Mouse (Mus musculus) thymus, postnatal 10 days (tissue): ENCODE measurements around the gene Card9.
A peak's percentile ranks its signal among the peaks of the same experiment; 100 is the strongest.
"Not testable (repeated sequence)": the region's sequence is repeated elsewhere in the genome, so short reads cannot be mapped to it uniquely, and the experiment has no call there.

ENCODE experiments used
- DNase-seq, 2 experiments: peaks; one replicate each; pipeline ENCODE4 v3.0.0; 2021; ENCODE audit warnings: low spot score in 2 of 2

Gene Card9

DNA sequence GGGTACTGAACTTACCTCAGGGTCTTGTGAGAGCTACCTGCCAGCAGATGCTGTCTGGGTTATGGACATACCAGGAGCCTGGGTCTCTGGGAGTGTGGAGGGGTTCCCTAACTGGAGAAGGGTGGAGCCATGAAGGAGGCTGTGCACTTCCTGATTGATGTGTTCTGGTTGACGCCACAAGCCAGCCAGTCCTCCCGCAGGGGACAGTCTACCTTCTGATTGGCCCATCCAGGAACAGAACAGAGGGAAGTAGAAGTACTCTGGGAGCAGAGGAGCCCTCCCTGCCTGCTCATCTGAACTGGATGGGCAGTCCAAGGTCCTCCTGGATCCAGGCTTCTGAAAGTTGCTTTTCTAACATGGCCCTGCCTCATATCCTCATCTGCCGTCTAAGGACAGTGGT, at the start of gene Card9:
Gene Card9, minus strand, starts transcription at position 147 of the 400 bp plus-strand sequence.
- DNase-seq: no peak

DNA sequence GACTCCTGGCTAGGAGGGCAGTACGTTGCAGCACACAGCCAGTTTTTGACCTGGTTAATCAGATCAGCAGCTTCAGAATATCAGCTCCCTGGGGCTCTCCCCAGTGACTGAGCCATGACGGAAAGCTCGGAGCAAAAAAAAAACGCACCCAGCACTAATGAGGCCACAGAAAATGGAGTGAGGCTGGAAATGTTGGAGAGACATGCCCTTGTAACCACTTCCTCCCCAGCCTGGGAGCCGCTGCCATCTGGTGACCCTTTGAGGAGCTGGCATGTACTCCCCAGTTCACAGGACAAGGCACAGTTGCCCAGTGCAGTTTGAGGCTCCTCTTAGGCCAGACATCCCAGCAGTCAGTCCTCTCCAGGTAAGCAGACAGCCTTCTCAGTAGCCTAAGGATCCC, 49.4 kb upstream of the Card9 start:
- DNase-seq: no peak

DNA sequence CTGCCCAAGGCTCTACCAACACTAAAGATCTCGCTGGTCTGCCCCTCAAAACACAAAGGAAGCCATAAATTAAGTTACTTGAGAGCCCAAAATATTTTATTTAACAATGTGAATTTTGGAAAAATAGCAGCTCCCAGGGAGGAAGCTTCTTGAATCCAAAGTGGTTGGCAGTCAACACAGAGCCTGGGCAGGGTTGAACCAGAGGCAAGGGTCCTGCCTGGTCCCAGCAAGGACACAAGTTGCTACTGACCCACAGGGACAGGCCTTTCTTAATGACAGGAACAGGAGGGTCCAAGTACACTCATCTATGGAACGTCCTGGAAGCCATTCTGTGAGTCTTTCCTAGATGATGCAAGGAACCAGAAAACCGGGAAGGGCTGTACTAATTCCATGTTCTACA, 48.6 kb upstream of the Card9 start:
- no peak for DNase-seq

DNA sequence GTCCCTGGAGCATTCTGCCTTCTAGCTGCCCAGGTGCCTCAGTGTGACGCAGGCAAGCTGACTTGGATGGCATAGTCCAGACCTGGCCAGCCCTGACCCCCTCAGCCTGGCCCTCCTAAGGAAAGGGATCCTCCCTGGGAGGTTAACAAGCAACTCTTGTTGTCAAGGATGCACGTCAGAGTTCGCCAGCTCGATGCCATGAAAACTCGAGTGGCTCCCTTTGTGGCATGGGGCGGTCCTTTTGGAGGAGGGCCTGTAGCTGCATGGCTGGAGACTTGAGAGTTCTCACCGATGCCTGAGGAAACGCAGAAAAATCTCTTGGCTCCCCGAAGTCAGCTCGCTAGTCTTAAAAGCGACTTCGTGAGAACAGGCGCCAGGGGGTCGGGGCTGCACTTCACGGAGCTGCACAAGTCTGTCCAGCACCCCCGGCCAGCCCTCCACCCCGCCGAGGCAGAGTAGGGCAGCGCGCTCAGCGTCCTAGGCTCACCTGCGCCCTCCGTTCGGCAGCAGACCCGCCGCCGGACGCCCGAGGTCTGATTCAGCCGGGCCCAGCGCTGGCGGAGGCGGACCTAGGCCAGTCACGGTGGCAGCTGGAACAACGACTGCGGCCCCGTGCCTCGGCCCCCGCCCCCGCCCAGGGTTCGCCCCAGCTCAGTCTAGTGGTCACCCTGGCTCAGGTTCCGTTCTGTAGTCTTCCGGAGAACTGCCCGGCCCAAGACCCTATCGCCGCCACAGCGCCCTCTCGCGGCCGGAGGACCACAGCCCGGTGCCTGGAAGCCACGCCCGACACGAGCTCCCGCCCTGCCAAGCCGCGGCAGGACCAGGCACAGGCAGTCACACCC, 48.0 kb upstream of the Card9 start, which contains the start of gene Inpp5e:
Gene Inpp5e, minus strand, starts transcription at position 689 of the 842 bp plus-strand sequence.
- peak; percentile 85 to 98 for DNase-seq

DNA sequence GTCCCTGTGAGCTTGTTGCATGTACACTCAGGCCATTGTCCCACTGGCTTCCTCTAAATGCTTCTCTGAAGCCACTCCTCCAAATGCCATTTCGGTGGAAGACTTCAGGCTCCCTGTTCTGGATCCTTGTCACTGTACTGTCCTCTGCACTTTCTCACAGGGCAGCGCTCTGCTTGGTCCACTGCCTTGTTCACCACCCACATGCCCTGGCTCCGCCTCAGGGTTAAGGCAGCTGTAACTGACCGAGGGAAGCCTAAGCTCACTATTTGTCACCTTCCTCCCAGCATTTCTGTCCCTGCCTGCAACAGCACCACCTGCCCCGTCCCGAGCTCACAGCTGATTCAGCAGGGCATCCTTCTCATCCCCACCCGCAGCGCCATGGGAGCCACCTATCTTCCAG, 42.6 kb upstream of the Card9 start:
- DNase-seq: no peak

DNA sequence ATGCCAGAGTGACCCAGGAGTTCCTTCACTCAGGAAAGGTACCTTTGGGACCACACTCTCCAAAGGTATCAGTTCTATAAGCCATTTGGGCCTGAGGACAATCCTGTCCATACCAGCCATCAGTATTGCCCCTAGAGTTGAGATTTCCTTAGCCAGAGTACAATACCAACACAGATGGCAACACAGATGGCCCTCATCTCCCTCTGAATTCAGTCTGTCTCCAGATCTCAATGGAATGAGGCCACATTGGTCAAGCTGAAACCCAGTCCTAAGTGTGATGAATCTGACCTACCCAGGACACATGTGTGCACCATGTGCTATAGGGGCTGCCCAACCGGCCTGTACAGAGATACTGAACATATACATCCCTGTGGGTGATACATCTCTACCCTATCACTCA, 41.5 kb upstream of the Card9 start:
- no peak for DNase-seq

DNA sequence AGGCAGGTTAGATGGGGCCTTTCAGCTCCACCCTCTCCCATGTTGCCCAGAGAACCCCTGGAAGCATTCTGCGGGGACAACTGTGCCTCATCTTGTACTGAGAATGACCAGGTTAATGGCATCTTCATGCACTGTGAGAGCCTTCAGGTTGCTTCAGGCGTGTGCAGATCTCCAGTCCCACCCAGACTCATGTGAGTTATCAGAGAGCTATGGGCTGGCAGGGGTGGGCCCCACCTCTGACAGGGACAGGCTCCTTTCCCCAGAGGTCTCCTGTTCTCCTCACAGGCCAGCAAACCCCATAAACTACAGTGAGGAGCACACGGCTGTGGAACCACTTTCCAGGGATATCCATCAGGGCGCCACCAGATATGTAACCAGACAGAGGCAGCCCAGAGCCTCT, 40.3 kb upstream of the Card9 start:
- DNase-seq: no peak

DNA sequence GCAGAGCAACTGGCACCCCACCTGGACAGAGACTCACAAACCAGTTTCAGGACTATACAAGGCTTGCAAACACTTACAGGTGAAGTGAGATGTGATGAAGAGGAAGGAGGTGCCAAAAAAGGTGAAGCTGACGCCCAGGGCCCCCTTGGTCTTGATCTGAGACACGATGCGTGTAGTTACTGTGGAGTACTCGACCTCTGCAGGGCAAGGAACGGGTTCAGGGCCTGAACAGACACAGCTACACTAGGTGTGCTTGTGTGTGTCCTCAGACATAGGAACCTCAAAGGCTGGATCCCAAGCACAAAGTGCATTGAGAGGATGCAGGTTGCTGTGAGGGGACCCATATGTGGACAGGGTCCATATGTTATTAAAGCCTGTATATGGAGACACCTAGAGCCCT, 39.6 kb upstream of the Card9 start:
- DNase-seq: no peak

DNA sequence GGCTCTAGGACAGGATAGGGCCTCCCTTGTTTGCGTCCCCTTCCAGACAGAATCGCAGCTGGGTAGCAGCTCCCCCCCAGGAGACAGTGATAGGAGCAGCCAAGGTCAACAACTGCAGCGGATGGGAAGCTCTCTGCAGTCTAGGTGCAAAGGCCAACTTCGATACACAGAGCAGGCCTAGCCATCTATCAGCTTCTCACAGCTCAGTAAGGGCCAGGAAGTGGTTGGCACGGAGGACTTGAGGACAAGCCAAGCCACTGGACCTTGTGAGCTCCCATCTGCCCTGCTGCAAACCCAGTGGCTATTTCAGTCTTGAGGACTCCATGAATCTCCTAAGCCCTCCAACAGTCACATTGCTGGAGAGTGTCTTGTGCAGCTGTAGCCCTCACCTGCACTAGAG, 38.9 kb upstream of the Card9 start:
- DNase-seq: no peak

DNA sequence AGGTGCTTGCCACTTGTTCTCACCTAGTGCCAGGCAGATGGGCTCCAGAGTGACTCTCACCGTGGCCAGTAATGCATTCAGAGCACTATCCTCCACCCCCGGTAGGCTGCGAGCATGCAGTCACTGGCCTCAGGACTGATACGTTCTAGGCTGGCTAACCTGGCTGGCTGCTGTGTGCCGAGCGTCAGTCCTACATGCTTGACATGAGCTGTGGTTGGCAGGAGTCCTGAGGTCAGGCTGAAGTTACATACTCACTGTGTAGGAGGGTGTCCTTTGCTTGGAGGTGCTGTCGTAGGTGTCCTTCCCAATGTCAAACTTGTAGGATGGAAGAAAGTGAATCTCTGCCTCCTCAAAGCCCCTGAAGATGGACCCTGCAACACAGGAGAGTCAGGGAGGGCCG, 38.3 kb upstream of the Card9 start:
- no peak for DNase-seq

DNA sequence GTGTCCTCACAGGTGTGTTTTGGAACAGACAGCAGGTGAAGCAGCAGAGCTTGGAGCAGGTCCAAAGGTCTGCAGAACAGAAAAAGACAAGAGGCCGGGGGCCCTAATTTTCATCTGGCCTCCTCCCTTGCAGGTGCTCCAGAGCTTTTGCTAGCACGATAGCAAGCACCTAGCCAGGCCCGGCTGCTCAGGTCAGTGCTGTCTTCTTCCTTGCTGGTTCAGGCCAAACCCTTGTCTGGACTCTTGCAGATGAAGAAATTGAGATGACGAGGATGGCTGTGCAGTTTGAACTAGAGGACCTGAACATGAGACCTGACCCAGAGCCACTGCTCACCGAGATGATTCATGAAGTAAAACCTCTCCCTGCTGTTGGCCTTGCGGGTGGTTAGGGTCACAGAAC, 30.9 kb upstream of the Card9 start:
- no peak for DNase-seq

DNA sequence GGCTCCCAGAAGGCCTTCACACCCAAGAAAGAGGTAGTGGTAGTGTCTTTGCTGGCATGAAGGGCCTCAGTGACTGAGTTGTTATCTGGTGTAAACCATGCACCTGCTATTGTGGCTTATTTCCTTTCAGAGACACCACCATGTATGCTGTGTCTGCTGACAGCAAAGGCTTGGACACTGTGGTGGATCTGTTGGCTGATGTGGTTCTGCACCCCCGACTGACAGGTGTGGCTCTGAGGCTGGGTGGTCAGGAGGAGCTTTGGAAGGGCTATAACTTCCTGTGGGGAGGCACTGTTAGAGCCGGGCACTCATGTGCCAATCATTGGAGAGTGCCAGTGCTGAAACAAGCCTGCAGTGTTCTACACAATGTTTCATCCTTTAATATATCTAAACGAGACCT, 30.2 kb upstream of the Card9 start:
- no peak for DNase-seq

DNA sequence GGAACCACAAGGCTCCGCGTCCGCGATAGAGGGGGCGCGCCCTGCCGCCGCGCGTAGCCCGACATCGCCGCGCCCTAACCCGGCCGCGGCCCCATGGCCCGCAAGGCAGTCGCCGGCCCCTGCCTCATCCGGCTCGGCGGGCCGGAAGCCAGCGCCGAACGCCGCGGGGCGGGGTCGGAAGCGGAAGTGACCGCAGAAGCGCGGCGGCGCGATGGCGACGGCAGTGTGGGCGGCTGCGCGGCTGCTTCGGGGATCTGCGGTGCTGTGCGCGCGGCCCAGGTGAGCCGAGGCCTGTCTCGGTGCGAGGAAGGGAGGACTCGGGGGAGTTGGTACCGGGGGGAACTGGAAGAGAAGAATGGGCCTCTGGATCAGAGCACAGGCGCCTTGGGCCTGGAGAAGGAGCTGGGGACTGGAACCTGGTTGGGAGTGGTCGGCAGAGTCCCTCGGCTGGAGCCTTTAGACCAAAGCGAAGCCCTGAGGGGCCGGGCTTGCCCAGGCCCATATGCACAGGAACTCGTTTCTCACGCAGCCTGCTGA, 28.5 kb upstream of the Card9 start, which contains the start of the genes Entr1 and Pmpca:
Gene Entr1, minus strand, starts transcription at position 163 of the 537 bp plus-strand sequence.
Gene Pmpca, plus strand, starts transcription at position 186 of the 537 bp plus-strand sequence.
- DNase-seq: peak; percentile 74 to 87

DNA sequence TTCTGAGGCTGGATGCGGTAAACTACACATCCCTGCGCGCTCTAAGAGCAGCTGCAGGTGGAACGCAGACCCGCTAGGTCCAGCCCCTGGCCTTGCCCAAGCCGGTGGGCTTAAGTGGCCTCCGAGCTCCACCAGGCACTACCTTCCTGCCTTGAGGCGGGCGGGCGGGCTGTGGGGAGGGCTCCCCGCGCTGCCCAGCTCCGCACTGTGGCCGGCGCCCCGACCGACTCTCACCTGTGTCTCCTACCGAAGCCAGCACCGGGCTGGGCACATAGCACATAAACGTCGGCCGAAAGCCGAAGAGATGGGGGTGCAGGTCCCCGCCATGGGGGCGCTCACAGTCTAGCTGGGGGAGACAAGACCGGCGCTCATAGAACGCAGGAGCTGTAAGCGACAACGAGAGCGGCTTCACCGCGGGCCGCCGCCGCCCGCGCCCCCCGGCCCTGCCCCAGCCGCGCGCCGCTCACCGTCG, 28.0 kb upstream of the Card9 start:
- DNase-seq: peak; percentile 34 to 48

DNA sequence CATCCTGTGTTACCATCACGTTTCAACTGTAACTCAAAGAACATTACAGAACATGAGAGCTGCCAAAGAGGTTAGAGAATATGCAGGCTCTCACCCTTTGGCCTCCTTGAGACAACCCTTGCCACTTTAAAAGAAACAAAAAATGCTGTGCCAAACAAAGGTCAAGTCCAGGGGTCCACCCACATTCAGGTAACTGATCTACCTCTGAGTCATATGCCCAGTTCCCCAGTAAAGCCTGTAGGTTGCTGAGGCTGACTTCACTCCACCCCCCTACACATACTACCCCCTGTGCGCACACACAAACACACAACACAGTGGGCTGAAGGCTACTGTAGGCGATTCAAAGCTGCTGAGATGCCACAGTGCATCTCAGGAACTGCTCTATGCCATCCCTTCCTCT, 27.0 kb upstream of the Card9 start:
- no peak for DNase-seq

DNA sequence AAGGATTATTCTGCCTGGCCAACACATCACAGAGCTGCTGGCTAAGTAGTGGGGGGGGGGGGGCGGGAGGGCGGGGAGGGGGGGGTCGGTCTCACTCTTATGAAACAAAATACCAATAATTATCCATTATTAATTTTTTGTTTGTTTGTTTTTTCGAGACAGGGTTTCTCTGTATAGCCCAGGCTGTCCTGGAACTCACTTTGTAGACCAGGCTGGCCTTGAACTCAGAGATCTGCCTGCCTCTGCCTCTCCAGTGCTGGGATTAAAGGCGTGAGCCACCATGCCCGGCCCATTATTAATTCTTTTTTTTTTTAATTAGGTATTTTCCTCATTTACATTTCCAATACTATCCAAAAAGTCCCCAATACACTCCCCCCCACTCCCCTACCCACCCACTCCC, 20.2 kb upstream of the Card9 start:
- DNase-seq: not testable (repeated sequence)

DNA sequence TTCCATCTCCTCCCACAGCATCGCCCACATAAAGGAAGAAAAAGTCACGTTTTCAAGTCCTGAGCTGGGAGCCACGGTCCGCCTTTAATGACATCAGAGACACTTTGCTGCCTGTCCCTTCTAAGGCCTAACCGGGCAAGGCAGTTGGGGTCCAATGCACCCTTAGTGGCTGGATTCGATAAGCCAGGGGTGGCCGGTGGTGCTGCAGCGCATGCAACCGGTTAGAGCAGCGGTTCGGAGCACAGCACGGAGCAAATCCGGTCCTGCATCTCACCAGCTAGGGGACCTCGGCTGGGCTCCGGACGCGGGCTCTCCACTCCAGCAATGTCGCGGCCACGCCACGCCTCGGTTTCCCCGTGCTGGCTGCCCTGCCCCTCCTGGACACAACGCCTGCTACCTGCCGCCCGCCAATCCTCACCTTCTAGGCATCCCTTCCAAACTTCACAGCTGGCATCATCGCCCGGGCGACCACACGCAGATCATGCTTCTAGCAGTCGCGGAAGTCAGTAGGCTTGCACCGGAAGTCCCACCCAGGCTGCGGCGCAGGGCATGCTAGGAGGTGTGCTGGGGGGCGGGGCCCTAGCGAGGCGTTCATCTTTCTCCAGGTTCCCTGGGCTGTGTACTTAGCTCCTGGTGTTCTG, 19.5 kb upstream of the Card9 start, which contains the start of gene Snapc4:
Gene Snapc4, minus strand, starts transcription at position 523 of the 641 bp plus-strand sequence.
- DNase-seq: peak; percentile 76 to 82

DNA sequence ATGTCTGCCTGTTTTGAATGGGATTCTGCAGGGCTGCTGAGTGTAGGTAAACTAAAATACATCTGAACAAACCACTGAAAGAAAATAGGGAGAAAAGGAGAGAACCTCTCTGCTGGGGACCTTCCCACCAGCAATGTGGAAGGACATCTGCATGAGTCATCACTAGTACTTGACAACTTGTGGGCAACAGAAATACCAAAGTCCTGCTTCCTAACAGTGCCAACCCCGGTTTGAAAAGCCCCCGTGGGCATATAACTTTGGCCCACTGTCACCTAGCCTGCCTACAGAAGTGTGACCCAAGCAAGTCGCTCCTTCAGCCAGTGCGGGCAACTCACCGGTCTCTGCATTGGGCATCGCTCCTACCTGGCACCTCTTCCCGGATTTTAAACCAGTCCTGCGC, 11.7 kb upstream of the Card9 start:
- no peak for DNase-seq

DNA sequence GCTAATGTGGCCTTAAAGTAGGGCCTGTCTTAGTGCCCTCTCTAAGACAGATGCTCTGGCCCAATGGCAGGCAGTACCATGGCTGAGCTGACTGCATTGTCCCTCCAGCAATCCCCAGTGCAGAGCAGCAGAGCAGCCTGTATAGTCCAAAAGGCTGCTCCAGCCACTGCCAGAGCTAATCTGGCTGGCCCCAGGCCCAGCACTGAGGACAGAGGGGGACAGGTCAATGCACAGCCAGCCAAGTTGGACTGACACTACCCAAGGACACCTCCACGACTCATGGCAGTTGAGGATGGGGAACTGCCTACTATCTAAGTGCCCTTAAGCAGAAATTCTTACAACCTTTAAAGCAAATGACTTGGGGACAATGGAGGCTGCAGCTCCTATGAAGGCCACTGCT, 7.9 kb upstream of the Card9 start:
- DNase-seq: no peak

DNA sequence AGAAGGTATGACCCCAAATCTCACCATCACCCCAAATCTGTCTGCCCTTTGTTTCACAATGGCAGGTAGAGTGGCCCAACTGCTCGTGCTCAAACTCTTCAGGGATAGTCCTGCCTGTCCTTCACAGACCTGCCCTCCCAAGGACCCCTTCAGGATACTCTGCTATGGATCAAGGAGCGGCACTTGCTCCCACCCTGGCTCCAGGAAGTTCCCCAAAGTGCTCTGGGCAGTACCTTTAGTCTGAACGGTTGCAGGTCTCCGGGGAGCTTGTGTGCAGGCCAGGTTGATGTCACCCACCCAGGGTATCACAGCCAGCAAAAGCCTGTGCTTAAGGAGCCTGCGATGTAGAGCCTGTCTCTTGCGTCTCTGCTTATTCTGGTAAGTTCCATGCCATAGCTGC, 7.2 kb upstream of the Card9 start:
- no peak for DNase-seq

DNA sequence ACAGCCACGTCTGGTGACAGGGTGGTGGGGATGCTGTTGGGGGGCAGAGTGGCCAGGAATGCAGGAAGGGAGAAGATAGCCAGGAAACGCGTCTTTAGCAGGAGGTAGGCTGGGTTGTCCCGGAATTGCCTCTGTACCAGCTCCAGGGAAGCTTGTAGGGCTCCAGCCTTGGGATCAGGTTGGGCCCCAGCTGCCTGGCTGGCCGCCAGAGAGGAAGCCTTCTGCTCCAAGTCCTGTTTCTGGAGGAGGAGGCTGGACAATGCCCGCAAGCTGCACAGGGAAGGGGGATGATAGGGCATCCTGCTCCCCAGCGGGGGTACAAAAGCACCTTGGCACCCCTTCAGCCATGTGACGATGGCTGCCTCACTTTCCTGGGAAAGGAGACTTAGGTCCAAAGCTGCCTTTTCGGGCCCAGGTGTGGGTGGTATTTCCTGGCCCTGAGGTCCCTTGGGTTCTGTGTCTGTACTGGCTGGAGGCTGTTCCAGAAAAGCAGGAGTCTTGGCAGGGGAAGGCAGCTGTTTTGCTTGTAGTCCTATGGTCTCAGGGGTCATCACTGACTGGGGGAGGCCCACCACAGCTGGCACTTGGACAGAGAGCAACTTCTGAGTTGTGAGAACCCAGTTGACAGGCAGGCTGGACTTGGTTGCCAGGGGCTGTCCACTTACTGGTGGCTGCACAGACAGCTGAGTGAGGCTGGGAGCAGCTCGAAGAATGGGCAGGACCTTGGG, 4.2 kb upstream of the Card9 start:
- DNase-seq: no peak

DNA sequence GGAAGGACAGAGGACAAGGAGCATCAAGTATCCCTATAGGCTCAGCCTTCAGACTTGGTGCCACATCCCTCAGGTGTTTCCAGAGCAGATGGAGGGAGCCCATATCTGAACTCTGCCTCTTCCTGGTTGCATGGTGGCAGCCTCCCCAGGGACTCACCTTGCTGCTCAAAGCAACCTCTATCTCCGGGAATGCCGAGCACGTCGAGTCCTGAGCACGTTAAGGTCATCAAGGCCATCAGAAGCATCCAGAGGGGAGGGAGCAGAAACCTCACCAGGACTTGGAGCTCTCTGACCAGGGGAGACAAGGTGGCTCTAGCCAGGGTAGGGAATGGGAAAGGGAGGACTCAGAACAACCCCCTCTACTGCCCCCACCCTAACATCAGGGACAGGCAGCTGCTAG, 2.8 kb upstream of the Card9 start:
- DNase-seq: no peak
